ENCODE assay signal across 8 mouse cellular contexts in the genomic region with DNA sequence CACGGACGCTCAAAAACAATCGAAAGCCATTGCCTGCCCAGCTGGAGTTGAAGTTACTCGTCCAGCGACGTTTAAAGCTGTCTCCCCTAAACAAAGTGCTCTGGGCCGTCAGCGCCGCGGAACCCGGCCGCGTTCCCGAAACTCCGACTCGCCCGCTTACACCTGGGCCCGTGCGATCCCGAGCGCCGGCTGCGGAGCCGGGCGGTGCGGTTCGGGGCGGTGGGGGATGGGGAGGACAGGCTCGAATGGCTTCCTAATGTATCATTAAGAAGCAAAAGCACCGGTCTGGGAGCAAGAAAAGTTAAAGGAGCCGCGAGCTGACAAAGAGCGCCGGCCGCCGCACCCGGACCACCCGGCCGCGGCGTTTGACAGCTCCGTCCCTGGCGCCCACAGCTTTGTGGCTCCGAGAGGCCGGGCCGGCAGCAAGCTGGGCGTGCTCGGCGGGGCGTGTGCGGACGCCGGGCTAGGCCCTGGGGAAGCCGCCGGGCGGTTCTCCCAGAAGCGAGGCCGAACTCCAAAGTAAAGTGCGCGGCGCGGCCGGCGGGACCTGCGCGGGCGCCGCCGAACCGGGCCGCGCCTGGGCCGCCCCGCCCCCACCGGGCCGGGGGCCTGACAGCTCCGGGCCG. TPM values are rescaled to one million over a fixed set of nuclear protein-coding genes. Genes with fewer than 3 reads are reported as not detected.
DNase-seq lines count a peak whose midpoint lies in the region; ATAC-seq and TF ChIP-seq lines count a peak whose summit lies in the region.

No protein-coding gene starts in this region.

- peak overlapping the region; percentile 87 for H3K4me2 ChIP-seq in heart, postnatal 0 days (ENCODE audit: low read depth, low read length)

- TF ChIP-seq CTCF in heart, postnatal 0 days (IDR thresholded peaks at IDR 0.05; ENCODE audit: low read depth): no peak
- no peak for TF ChIP-seq CTCF in olfactory bulb, adult 2 months (IDR thresholded peaks at IDR 0.05; ENCODE audit: insufficient read depth, low read depth, low read length)

- no peak for TF ChIP-seq EP300 in heart, postnatal 0 days (IDR thresholded peaks at IDR 0.05; ENCODE audit: low read depth)

- H3K9me3 ChIP-seq in forebrain, embryonic 10.5 days: no peaks in the 10 kb centered on the region
- H3K9me3 ChIP-seq in heart, postnatal 0 days (replicated peaks; ENCODE audit: control insufficient read depth, low read length): no peaks in the 10 kb centered on the region

- H3K4me1 ChIP-seq in brown adipose tissue, adult 24 weeks (ENCODE audit: control insufficient read depth, insufficient read depth, insufficient read length, low read length): peaks cover 5% of the 10 kb centered on the region
- peaks cover 18% of the 10 kb centered on the region for H3K4me1 ChIP-seq in forebrain, embryonic 10.5 days
- H3K4me1 ChIP-seq in heart, postnatal 0 days (ENCODE audit: control insufficient read depth, insufficient read depth): peaks cover 9% of the 10 kb centered on the region
- no peaks in the 10 kb centered on the region for H3K4me1 ChIP-seq in olfactory bulb, adult 2 months (ENCODE audit: control insufficient read depth, insufficient read depth, low read length)

- H3K36me3 ChIP-seq in forebrain, embryonic 10.5 days (replicated peaks): 0 out of 2 replicates have a peak, but pooled peaks cover 3% of the 10 kb centered on the region
- H3K36me3 ChIP-seq in heart, postnatal 0 days (replicated peaks; ENCODE audit: control insufficient read depth, insufficient read depth, low read length): no peaks in the 10 kb centered on the region

- peak; percentile 22 to 31 for DNase-seq in CD8-positive naive resting alpha-beta T cell, adult 2 months (ENCODE audit: low read depth in 2 of 2, low spot score in 2 of 2)
- DNase-seq in forebrain, embryonic 10.5 days (ENCODE audit: extremely low spot score, low spot score): peak; percentile 58
- DNase-seq in heart, postnatal 0 days (ENCODE audit: low spot score): peak; percentile 43
- peak; percentile 67 to 78 for DNase-seq in kidney, postnatal 4 days
- DNase-seq in lung, adult 18-20 months: peak; percentile 56 to 59
- peak; percentile 55 for DNase-seq in thymus, postnatal 14 days

- H3K27ac ChIP-seq in brown adipose tissue, adult 24 weeks (replicated peaks; ENCODE audit: low read depth, low read length): peak overlapping the region; percentile 64
- H3K27ac ChIP-seq in forebrain, embryonic 10.5 days: peak overlapping the region; percentile 97
- peak overlapping the region; percentile 98 for H3K27ac ChIP-seq in heart, postnatal 0 days (ENCODE audit: low read depth)
- H3K27ac ChIP-seq in olfactory bulb, adult 2 months (ENCODE audit: insufficient read depth, low read depth, low read length): peak overlapping the region; percentile 94

- WGBS in forebrain, embryonic 10.5 days: under 1% methylated on average over 74 of the region's 78 CpGs
- under 1% methylated on average over 78 of the region's 78 CpGs for WGBS in heart, postnatal 0 days
- 2% methylated on average over 78 of the region's 78 CpGs for WGBS in olfactory bulb, adult 2 months

- peak; percentile 11; the same call in 1 of the 2 replicates for ATAC-seq in heart, postnatal 0 days (ENCODE audit: insufficient read depth, low read depth)

- H3K9ac ChIP-seq in heart, postnatal 0 days (replicated peaks; ENCODE audit: low read depth, low read length): peak overlapping the region; percentile 98

- H3K4me3 ChIP-seq in brown adipose tissue, adult 24 weeks (ENCODE audit: insufficient read depth, low read depth, low read length): peak overlapping the region; percentile 88
- peak overlapping the region; percentile 94 for H3K4me3 ChIP-seq in forebrain, embryonic 10.5 days
- H3K4me3 ChIP-seq in heart, postnatal 0 days (ENCODE audit: low read depth, low read length): peak overlapping the region; percentile 100
- peak overlapping the region; percentile 100 for H3K4me3 ChIP-seq in olfactory bulb, adult 2 months (ENCODE audit: insufficient read depth, low read depth, low read length)

- H3K27me3 ChIP-seq in forebrain, embryonic 10.5 days (ENCODE audit: poor library complexity, severe bottlenecking): peaks cover 9% of the 10 kb centered on the region; the same call in 1 of the 2 replicates
- no peaks in the 10 kb centered on the region for H3K27me3 ChIP-seq in heart, postnatal 0 days (ENCODE audit: control insufficient read depth, insufficient read depth, low read length)

- no peak for TF ChIP-seq POLR2A in olfactory bulb, adult 2 months (IDR thresholded peaks at IDR 0.05; ENCODE audit: insufficient read depth, low read depth, low read length)

RNA-seq across cellular contexts. Expression of gene Kmt2c, which starts 0.8 kb away (rescaled TPM):
- polyA plus RNA-seq in brown adipose tissue, adult 24 weeks (2012; ENCODE audit: insufficient read depth, insufficient read length, missing spikeins): 14.7 and 15.4 TPM in 2 replicates
- polyA plus RNA-seq in forebrain, embryonic 10.5 days (2016; fragmentation: Nextera tagmentation; extraction: Ambion mirVana): 9.9 and 12.0 TPM in 2 replicates
- 22.4 and 29.3 TPM in 2 replicates for total RNA-seq in heart, postnatal 0 days (2014; rRNA removed; ENCODE audit: low replicate concordance)
- 5.4 TPM in 2 replicates for polyA plus RNA-seq in heart, postnatal 0 days (2015; fragmentation: Nextera tagmentation; extraction: Ambion mirVana)
- 81.0 and 137 TPM in 2 replicates for polyA plus RNA-seq in olfactory bulb, adult 2 months (2012; ENCODE audit: insufficient read depth, insufficient read length, low replicate concordance, missing spikeins)

RNA-seq across cellular contexts. Expression of gene Cct8l1, which starts 18.0 kb away (rescaled TPM):
- polyA plus RNA-seq in brown adipose tissue, adult 24 weeks (2012; ENCODE audit: insufficient read depth, insufficient read length, missing spikeins): not detected in 2 replicates
- polyA plus RNA-seq in forebrain, embryonic 10.5 days (2016; fragmentation: Nextera tagmentation; extraction: Ambion mirVana): not detected in 2 replicates
- 0.08 TPM in 1 of 2 replicates, not detected in the other for total RNA-seq in heart, postnatal 0 days (2014; rRNA removed; ENCODE audit: low replicate concordance)
- polyA plus RNA-seq in heart, postnatal 0 days (2015; fragmentation: Nextera tagmentation; extraction: Ambion mirVana): not detected in 2 replicates
- not detected in 2 replicates for polyA plus RNA-seq in olfactory bulb, adult 2 months (2012; ENCODE audit: insufficient read depth, insufficient read length, low replicate concordance, missing spikeins)

Comparison
In these comparisons a context has a peak if more than half of its experiments do, and no peak if none do; other contexts are left out.
1. Peak in every context shown above with its lines: DNase-seq, ATAC-seq, H3K4me3 ChIP-seq and H3K27ac ChIP-seq.